Mouse (Mus musculus): ENCODE data around the gene Dhx34.

Dhx34 gene

GRCm38 (mm10) chr7:16162036-16162435 is 59.8 kb downstream of the Dhx34 start:
- no peak for DNase-seq (ENCODE audit: low read depth, low spot score)

DNA sequence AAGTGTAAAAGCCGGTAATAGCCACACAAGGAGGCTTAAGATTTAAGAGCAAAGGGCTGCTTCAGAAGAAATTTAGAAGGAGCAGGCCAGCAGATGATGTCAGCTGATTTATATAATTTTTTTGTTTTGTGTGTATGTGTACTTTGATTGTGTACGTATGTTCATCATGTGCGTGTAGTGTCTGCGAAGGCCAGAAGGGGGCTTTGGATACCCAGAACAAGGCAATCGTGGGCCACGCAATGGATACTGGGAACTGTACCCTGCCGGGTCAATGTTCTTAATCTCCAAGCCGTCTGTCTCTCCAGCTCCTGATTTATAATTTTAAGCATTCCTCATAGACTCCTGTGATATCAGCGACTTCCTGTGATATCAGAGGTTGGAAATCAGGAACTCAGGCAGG is 60.5 kb downstream of the Dhx34 start:
- DNase-seq (ENCODE audit: low read depth, low spot score): no peak

DNA sequence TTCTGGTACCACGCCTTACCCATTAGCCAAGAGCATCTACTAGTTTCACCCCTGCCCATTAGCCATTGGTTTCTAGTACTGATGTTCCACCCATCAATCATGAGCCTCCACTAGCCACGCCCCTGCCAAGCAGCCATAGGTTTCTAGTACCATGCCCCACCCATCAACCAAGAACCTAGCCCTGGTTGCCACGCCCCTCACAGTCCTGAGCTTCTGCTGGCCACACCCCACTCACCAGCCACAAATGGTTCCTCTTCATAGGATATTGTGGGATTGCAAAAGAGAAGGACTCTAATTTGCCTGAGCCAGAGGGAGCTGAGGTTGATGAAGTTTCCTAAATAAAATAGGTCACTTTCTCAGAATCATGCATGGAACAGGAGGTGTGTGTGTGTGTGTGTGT is 61.1 kb downstream of the Dhx34 start:
- no peak for DNase-seq (ENCODE audit: low read depth, low spot score)

GRCm38 (mm10) chr7:16158735-16159134 is 63.1 kb downstream of the Dhx34 start:
- DNase-seq (ENCODE audit: low read depth, low spot score): no peak

- DNase-seq (ENCODE audit: low read depth, low spot score): no peak
These were observed 65.6 kb downstream of the Dhx34 start for GRCm38 (mm10) chr7:16156105-16156714.

GRCm38 (mm10) chr7:16155132-16155872 is 66.5 kb downstream of the Dhx34 start:
- no peak for DNase-seq (ENCODE audit: low read depth, low spot score)

- DNase-seq (ENCODE audit: low read depth, low spot score): no peak
These were observed 68.3 kb downstream of the Dhx34 start for GRCm38 (mm10) chr7:16153522-16153921.

GRCm38 (mm10) chr7:16150191-16151145 is 71.4 kb downstream of the Dhx34 start:
- no peak for DNase-seq (ENCODE audit: low read depth, low spot score)

DNA sequence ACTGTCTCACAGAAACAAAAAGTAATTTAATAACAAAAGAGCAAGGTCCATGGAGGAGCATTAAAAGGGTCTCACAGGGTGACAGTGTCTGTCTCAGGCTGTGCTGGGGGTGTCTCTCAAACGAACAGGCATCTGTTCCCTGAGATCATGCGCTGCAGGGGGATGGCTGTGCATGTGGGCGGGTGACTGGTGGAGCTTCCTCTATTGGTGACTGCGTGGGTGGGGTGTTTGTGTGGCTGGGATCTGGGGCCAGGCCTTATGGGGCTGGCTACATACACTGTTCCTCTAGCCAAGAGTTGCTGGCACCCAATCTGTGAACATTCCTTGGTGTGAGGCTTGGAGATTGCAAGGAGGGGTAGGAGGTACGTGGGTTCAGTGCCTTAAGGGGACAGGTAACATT is 72.6 kb downstream of the Dhx34 start:
- DNase-seq (ENCODE audit: low read depth, low spot score): no peak

DNA sequence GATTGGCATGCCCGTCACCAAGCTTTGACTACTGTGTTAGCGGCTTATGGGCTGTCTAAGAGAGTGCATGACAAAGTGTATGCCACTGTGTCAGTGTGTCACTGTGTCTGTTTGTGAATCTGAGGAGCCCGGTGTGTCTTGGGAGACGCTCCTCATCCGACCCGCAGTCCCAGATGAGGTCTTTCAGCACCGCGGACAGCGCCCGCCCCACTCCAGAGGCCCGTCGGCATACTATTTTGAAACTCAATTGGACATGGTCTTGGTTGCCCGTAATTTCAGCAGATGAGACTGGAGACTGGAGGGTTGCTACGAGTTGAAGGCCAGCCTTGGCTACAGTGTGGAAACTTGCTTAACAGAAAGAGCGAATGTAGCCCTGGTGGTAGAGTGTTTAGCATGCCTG is 74.2 kb downstream of the Dhx34 start:
- DNase-seq (ENCODE audit: low read depth, low spot score): no peak
